Mouse (Mus musculus): ENCODE results near the gene Olfr837. TPM values are rescaled to one million over a fixed set of nuclear protein-coding genes. Genes with fewer than 3 reads are reported as not detected.

Gene Olfr837
- not detected for polyA plus RNA-seq (2015; fragmentation: Illumina TruSeq; extraction: RNeasy Lipid Tissue Mini Kit (QIAGEN cat#74804); ENCODE audit: insufficient read depth, low read depth, low replicate concordance)

GRCm38 (mm10) chr9:19136017-19136416 is at the start of gene Olfr837:
TSS of gene Olfr837 (plus strand) at chr9:19136317.

GRCm38 (mm10) chr9:19120082-19120481 is 16.0 kb upstream of the Olfr837 start, which contains the start of gene Olfr836:
TSS of gene Olfr836 (plus strand) at chr9:19120382.

GRCm38 (mm10) chr9:19177212-19177611 is 41.1 kb downstream of the Olfr837 start, which contains the start of gene Olfr839-ps1:
TSS of gene Olfr839-ps1 (minus strand) at chr9:19177312.

Other genes with a start within 250 kb of the Olfr837 start
- gene Olfr832, start 199.2 kb upstream of the Olfr837 start, polyA plus RNA-seq (2015; fragmentation: Illumina TruSeq; extraction: RNeasy Lipid Tissue Mini Kit (QIAGEN cat#74804); ENCODE audit: insufficient read depth, low read depth, low replicate concordance): not detected
- gene Olfr834, start 148.3 kb upstream of the Olfr837 start, polyA plus RNA-seq (2015; fragmentation: Illumina TruSeq; extraction: RNeasy Lipid Tissue Mini Kit (QIAGEN cat#74804); ENCODE audit: insufficient read depth, low read depth, low replicate concordance): not detected
- gene Olfr835, start 103.6 kb upstream of the Olfr837 start, polyA plus RNA-seq (2015; fragmentation: Illumina TruSeq; extraction: RNeasy Lipid Tissue Mini Kit (QIAGEN cat#74804); ENCODE audit: insufficient read depth, low read depth, low replicate concordance): not detected
- gene Olfr836, start 15.9 kb upstream of the Olfr837 start, polyA plus RNA-seq (2015; fragmentation: Illumina TruSeq; extraction: RNeasy Lipid Tissue Mini Kit (QIAGEN cat#74804); ENCODE audit: insufficient read depth, low read depth, low replicate concordance): not detected
- gene Olfr839-ps1, start 41.0 kb downstream of the Olfr837 start, polyA plus RNA-seq (2015; fragmentation: Illumina TruSeq; extraction: RNeasy Lipid Tissue Mini Kit (QIAGEN cat#74804); ENCODE audit: insufficient read depth, low read depth, low replicate concordance): not detected
- not detected for gene Olfr843, start 115.7 kb downstream of the Olfr837 start, polyA plus RNA-seq (2015; fragmentation: Illumina TruSeq; extraction: RNeasy Lipid Tissue Mini Kit (QIAGEN cat#74804); ENCODE audit: insufficient read depth, low read depth, low replicate concordance)
- gene Olfr844, start 180.0 kb downstream of the Olfr837 start, polyA plus RNA-seq (2015; fragmentation: Illumina TruSeq; extraction: RNeasy Lipid Tissue Mini Kit (QIAGEN cat#74804); ENCODE audit: insufficient read depth, low read depth, low replicate concordance): not detected
- not detected for gene Olfr845, start 200.1 kb downstream of the Olfr837 start, polyA plus RNA-seq (2015; fragmentation: Illumina TruSeq; extraction: RNeasy Lipid Tissue Mini Kit (QIAGEN cat#74804); ENCODE audit: insufficient read depth, low read depth, low replicate concordance)
- not detected for gene Olfr846, start 227.7 kb downstream of the Olfr837 start, polyA plus RNA-seq (2015; fragmentation: Illumina TruSeq; extraction: RNeasy Lipid Tissue Mini Kit (QIAGEN cat#74804); ENCODE audit: insufficient read depth, low read depth, low replicate concordance)
- gene Olfr847, start 242.4 kb downstream of the Olfr837 start, polyA plus RNA-seq (2015; fragmentation: Illumina TruSeq; extraction: RNeasy Lipid Tissue Mini Kit (QIAGEN cat#74804); ENCODE audit: insufficient read depth, low read depth, low replicate concordance): not detected